Mouse (Mus musculus) small intestine, adult 2 months (tissue): ENCODE results near the gene Muc13. TPM values are rescaled to one million over a fixed set of nuclear protein-coding genes. Genes with fewer than 3 reads are reported as not detected.

Experiments used
- H3K27ac ChIP-seq: fragments of 200-500 bp; 2 replicates; pipeline ENCODE4 v1.5.1; 2012; ENCODE audit warnings: low read depth, low read length, control low read depth, inconsistent platforms; ENCODE audit not compliant: insufficient read depth
- H3K27me3 ChIP-seq: fragments of 200-500 bp; 2 replicates; pipeline ENCODE4 v1.6.1; 2012; ENCODE audit warnings: mild to moderate bottlenecking, moderate library complexity, low read length, inconsistent platforms; ENCODE audit not compliant: control insufficient read depth, insufficient read depth
- H3K36me3 ChIP-seq: fragments of 200-500 bp; 2 replicates; pipeline ENCODE4 v1.6.1; 2012; ENCODE audit warnings: mild to moderate bottlenecking, low read length, control low read depth, inconsistent platforms; ENCODE audit not compliant: control insufficient read depth, insufficient read depth
- H3K4me1 ChIP-seq: fragments of 200-500 bp; 2 replicates; pipeline ENCODE4 v1.6.1; 2012; ENCODE audit warnings: low read length, inconsistent platforms, mixed read lengths; ENCODE audit not compliant: control insufficient read depth, insufficient read depth, insufficient read length
- H3K4me3 ChIP-seq: fragments of 200-500 bp; 2 replicates; pipeline ENCODE4 v1.5.1; 2012; ENCODE audit warnings: low read depth, mild to moderate bottlenecking, control low read depth, inconsistent platforms, low read length, moderate library complexity
- CTCF ChIP-seq: fragments of 200-500 bp; IDR thresholded peaks from 2 replicates; pipeline ENCODE4 v1.5.1; 2012; ENCODE audit warnings: low read depth, mild to moderate bottlenecking, control low read depth, inconsistent platforms, low read length, moderate library complexity, mixed read lengths; ENCODE audit not compliant: insufficient replicate concordance, insufficient read length; ENCODE audit errors: extremely low read depth
- POLR2A ChIP-seq: fragments of 200-500 bp; IDR thresholded peaks from 2 replicates; pipeline ENCODE4 v1.6.1; 2012; ENCODE audit warnings: low read depth, mild to moderate bottlenecking, control low read depth, inconsistent platforms, low read length, moderate library complexity
- WGBS: fragments of 180-500 bp; shearing (Covaris S2); methylation state at CpG from one replicate; pipeline ENCODE4 v1.1.7; 2018; 5-methylcytosine and 5-hydroxymethylcytosine counted together
- polyA plus RNA-seq: library from polyadenylated mRNA; depleted of rRNA; stranded (reverse); fragments of >200 nt; gene quantifications from 2 replicates; pipeline ENCODE4 v1.2.3, GENCODE M21; 2012

The Muc13 gene
- polyA plus RNA-seq, 1 experiment, result 2,067 TPM

DNA sequence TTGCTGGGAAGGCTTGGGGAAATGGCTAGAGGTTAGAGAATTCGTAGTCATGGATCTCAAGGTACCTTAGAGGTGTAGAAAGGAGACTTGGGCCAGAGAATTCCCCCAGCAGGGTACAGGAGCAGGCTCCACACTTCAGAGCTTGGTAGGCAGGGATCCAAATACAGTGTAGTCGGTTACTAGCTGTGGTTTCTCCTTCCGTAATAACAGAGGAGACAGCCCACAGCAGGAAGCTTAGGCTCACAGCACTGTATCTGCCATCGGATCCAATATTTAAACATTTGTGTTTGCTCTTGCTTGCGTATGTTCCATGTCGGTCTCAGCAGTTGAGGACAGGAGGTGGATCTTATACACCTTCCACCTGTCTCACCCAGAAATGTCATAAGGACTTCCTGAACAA, 2.0 kb downstream of the Muc13 start:
- 25% methylated on average over 6 of the region's 6 CpGs for WGBS
- H3K27me3 ChIP-seq, result no peaks in the 10 kb centered on the region
- H3K4me1 ChIP-seq, result peaks cover 10% of the 10 kb centered on the region; the same call in 1 of the 2 replicates
- peaks cover 41% of the 10 kb centered on the region for H3K36me3 ChIP-seq
- peak overlapping the region; percentile 91 for H3K27ac ChIP-seq
- no peak for TF ChIP-seq POLR2A
- TF ChIP-seq CTCF, result no peak
- peak overlapping the region; percentile 58 for H3K4me3 ChIP-seq

DNA sequence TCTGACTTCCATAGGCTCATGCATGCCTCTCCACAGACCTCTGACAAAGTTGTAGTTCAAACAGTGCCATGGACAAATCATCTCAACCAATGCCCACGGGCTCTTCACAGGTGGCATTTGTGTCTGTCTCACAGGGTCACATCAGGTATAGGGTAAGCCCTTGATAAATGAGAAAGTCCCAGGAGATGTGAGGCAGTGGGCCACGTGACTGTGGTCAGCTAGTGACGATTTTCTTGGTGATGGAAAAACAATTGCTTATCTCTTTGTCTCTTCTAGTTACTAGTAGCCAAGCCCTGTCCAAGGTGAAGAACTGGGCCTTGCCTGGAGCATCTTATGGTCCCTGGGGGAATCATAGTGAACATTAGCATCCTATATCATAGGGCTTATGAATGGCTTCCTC, 2.9 kb downstream of the Muc13 start:
- peak overlapping the region; percentile 58 for H3K4me3 ChIP-seq
- WGBS, result 24% methylated on average over 3 of the region's 3 CpGs
- H3K27ac ChIP-seq, result peak overlapping the region; percentile 91

DNA sequence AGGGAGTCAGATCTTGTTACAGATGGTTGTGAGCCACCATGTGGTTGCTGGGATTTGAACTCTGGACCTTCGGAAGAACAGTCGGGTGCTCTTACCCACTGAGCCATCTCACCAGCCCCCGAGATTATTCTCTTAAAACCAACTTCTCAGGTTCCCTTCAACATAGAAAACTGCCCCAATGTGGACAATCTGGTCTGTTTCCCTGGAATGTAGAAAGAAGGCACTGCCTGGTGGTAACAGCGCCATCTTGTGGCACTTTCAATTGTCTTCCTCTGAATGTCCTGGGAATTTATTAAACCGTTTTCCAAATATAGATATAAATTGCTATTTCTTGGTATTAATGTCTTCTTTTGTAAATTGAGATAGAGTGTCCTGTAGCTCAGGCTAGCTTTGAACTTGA, 4.0 kb downstream of the Muc13 start:
- H3K4me1 ChIP-seq, result peaks cover 7% of the 10 kb centered on the region; the same call in 1 of the 2 replicates
- peak overlapping the region; percentile 8; the same call in 1 of the 2 replicates for H3K27ac ChIP-seq
- peaks cover 61% of the 10 kb centered on the region for H3K36me3 ChIP-seq
- H3K4me3 ChIP-seq, result peak overlapping the region; percentile 34; the same call in 1 of the 2 replicates
- H3K27me3 ChIP-seq, result no peaks in the 10 kb centered on the region
- 17% methylated on average over 5 of the region's 5 CpGs for WGBS
- no peak; the same call in 1 of the 2 replicates for TF ChIP-seq CTCF
- TF ChIP-seq POLR2A, result no peak

More for the DNA sequence above, 2.9 kb downstream of the Muc13 start:
- TF ChIP-seq CTCF, result no peak
- TF ChIP-seq POLR2A, result no peak
- H3K27me3 ChIP-seq, result no peaks in the 10 kb centered on the region
- H3K36me3 ChIP-seq, result peaks cover 50% of the 10 kb centered on the region
- H3K4me1 ChIP-seq, result peaks cover 9% of the 10 kb centered on the region; the same call in 1 of the 2 replicates

DNA sequence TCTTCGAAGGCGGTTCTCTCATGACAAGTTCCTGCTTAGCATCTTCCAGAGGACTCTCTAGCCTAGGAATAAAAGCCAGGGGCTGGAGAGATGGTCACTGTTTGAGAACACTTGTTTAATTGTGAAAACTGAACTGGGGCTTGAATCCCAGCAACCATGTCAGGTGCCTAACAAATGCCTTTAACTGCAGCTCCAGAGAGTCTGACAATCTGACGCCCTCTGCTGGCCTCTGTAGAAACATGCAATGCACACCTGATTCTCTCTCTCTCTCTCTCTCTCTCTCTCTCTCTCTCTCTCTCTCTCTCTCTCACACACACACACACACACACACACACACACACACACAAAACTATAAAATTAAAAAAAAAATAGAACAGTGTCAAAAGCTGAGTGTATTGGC, 16.2 kb downstream of the Muc13 start:
- H3K4me1 ChIP-seq, result no peaks in the 10 kb centered on the region
- H3K4me3 ChIP-seq, result no peak overlapping the region
- peak; percentile 54; the same call in 1 of the 2 replicates for TF ChIP-seq CTCF
- TF ChIP-seq POLR2A, result no peak
- no peaks in the 10 kb centered on the region for H3K27me3 ChIP-seq
- peaks cover 85% of the 10 kb centered on the region for H3K36me3 ChIP-seq
- no peak overlapping the region for H3K27ac ChIP-seq
- 69% methylated on average over 3 of the region's 3 CpGs for WGBS

DNA sequence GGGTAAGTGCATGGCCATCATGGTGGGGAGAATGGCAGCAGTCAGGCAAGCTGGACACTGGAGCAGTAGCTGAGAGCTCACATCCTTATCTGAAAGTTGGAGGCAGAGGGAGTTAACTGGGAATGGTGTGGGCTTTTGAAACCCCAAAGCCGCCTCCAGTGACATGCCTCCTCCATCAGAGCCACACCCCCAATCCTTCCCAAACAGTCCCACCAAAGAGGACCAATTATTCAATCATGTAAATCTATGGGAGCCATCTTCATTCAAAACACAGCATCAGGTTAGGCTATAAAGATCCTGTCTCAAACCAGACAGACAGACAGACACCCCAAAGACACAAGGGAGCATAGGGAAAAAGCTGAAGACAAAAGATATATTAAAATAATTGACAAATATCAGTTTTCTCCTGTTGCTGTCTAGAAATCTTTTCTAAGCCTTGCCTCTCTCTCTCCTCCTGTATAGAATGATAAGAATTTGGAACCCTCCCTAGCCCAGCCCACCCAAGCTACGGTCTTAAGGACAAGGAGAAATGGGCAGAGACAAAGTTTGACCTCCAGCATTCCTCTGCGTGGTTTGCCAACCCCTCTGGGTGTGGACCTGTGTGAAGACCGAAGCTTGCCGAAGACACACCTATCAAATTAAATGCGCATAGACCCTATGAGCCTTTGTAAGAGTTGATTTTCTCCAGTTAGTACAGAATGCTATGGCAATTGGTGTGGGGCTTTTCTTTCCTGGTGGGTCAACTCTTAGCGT, 24.8 kb downstream of the Muc13 start:
- TF ChIP-seq CTCF (no peak), POLR2A (no peak)
- Histone ChIP-seq H3K27me3 (no peaks in the 10 kb centered on the region), H3K4me1 (no peaks in the 10 kb centered on the region), H3K36me3 (peaks cover 59% of the 10 kb centered on the region), H3K27ac (no peak overlapping the region), H3K4me3 (no peak overlapping the region)
- WGBS, result 86% methylated on average over 7 of the region's 7 CpGs

DNA sequence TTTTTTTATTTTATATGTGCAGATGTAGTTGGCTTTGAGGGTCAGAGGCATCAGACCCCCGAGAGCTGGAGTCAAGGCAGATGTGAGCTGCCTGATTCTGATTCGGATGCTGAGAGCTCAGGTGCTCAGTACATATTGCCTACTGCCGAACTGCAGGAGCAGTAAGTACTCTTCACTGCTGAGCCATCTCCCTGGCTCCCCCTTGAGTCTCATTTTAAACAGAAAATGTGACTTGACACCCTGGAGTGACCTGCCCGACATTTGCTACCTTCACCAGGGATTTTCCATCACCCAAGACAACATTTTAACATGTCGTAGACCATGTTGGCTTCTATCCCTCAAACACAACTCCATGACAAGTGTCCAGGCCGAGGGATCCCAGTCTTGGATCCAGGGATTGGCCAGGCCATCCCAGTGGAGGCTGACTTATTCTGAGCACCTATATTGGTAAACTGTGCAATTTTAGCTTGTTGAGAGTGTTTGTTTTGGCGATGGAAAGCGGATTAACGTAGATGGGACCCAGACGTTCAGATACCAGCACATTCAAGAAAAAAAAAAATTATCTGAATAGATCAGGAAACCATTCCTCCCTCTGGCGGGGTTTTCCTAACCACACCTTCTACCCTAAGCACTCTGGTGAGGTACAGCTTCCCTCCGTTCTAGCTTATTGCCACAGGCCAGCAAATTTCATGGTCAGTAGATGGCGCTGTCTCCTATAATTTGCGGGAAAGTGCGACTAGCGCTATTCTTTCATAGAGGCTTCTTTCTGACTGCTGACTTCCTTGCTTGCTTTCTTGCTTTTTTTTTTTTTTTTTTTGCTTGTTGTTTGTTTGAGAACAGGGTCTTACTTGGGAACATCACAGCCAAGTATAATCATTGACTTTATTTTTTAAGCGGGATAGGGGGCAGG, 26.7 kb downstream of the Muc13 start:
- 19% methylated on average over 17 of the region's 17 CpGs for WGBS
- TF ChIP-seq CTCF (peak; percentile 49; the same call in 1 of the 2 replicates), POLR2A (no peak)

DNA sequence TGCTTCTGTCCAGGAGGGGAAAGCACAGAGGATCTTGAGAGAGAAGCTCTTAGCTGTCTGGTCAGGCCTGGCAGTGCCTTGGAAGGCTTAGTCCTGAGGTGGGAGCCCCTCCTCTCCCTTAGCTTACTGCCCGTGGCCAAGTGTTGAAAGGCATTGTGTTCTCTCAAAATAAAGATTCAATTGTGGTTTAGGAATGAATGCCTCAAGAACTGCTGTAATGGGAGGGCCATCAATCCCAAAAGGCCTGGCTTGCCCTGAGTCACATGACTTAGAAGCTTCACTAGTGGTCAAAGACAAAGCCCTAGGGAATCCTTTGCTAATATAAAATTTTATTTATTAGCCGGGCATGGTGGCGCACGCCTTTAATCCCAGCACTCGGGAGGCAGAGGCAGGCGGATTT, 30.8 kb downstream of the Muc13 start:
- WGBS, result 94% methylated on average over 6 of the region's 6 CpGs
- no peak for TF ChIP-seq CTCF
- no peak for TF ChIP-seq POLR2A

More for the DNA sequence above, 26.7 kb downstream of the Muc13 start:
- Histone ChIP-seq H3K27me3 (no peaks in the 10 kb centered on the region), H3K4me3 (no peak overlapping the region), H3K4me1 (no peaks in the 10 kb centered on the region), H3K27ac (no peak overlapping the region), H3K36me3 (peaks cover 45% of the 10 kb centered on the region)

More for the DNA sequence above, 30.8 kb downstream of the Muc13 start:
- peaks cover 5% of the 10 kb centered on the region; the same call in 1 of the 2 replicates for H3K4me1 ChIP-seq
- peaks cover 9% of the 10 kb centered on the region for H3K36me3 ChIP-seq
- H3K27me3 ChIP-seq, result no peaks in the 10 kb centered on the region
- no peak overlapping the region for H3K27ac ChIP-seq
- H3K4me3 ChIP-seq, result no peak overlapping the region
